Mouse (Mus musculus) lung, adult 18-20 months (tissue): Measurements from ENCODE around the gene Gm3460.
"Not testable (repeated sequence)": the region's sequence is repeated elsewhere in the genome, so short reads cannot be mapped to it uniquely, and the experiment has no call there.

Experiments
- DNase-seq, 2 experiments: peaks; one replicate each; pipeline ENCODE4 v3.0.0; 2022; ENCODE audit warnings: mixed read lengths in 2 of 2

Gene Gm3460

DNA sequence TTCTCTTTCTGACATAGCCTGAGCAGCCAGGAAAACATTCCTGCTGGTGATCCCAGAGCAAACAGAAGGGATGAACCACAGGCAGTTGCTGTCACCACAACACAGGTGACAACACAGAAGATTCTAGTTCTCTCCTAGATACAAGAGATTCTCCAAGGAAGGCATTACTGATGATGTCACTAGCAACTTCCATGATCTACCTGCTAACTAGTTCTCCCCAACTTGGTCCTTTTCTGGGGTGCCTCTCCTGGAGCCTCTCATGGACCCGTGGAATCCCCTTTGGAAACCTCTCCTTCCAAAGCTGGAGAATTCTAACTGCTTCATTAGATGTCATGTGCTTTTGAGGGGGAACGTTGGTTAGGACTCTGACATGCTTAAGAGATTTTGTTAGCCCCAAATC lies at the start of gene Gm3460:
Gene Gm3460, minus strand, starts transcription at position 101 of the 400 bp plus-strand sequence.
- not testable (repeated sequence) for DNase-seq

DNA sequence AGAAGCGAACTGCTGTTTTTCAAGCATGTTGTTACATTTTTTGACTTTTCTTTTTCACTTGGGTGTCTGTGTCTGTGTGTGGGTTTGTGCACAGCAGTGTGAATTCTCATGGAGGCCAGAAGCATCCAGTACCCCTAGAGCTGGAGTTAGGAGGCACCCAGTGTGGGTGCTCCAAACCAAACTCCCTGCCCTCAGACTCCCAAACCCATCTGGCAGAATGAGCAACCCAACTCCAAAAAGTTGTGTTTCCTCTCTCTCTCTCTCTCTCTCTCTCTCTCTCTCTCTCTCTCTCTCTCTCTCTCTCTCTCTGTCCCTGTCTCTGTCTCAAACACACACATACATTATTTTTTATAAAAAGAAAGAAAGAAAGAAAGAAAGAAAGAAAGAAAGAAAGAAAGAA lies 15.8 kb downstream of the Gm3460 start:
- peak in 1 of 2 experiments; percentile 2 for DNase-seq

DNA sequence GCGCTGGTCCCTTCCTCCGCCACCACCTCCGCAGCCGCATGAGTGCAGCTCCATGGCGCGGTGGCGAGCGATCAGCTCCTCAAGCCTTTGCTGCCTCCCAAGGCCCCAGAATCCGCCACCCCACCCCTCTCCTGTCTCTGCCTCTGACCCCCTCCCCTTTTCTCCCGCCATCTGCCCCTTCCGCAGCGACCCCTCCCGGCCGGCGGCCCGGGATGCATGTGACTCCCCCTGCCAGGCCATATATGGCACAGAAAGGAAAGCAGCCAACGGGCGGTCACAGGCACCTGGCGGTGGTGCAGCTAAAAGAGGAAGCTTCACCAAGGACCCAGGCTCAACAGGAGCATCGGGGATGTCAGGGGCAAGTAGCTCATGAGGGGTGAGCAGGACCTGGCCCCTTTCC lies 17.2 kb downstream of the Gm3460 start:
- peak; percentile 5 to 7 for DNase-seq

DNA sequence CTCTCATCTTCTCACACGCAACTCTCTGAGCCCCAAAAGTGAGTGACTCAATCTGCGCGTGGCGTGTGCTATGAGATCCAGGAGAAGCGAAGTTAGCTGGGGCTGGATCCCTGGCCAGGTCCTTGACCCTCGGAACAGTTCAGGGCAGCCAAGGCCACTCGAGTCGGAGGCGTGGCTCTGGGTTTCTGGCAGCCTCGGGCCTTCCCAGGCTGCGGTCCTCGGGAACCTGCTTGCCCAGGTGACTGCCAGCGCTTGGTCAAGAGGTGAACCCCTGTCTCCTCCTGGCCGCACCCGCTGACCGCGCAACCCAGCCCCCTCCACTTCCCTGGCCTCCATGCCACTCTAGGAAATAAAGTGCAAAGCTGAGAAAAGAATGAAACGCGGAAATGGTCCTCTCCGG lies 17.7 kb downstream of the Gm3460 start:
- peak; percentile 51 to 63 for DNase-seq

DNA sequence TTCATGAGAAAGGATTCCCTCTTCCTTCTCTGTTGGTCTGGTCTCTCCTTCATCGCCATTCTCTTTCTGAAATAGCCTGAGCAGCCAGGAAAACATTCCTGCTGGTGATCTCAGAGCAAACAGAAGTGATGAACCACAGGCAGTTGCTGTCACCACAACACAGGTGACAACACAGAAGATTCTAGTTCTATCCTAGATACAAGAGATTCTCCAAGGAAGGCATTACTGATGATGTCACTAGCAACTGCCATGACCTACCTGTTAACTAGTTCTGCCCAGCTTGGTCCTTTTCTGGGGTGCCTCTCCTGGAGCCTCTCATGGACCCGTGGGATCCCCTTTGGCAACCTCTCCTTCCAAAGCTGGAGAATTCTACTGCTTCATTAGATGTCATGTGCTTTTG lies 31.7 kb downstream of the Gm3460 start, which contains the start of gene Gm3629:
Gene Gm3629, minus strand, starts transcription at position 101 of the 400 bp plus-strand sequence.
- not testable (repeated sequence) for DNase-seq
